Mouse (Mus musculus) megakaryocyte, adult 5-6 weeks (primary cell): ENCODE measurements around the gene Spata9. TPM values are rescaled to one million over a fixed set of nuclear protein-coding genes. Genes with fewer than 3 reads are reported as not detected.

Source experiments
- ATAC-seq: 2 replicates; pipeline ENCODE4 v1.8.0; 2016; ENCODE audit warnings: mild to moderate bottlenecking, inconsistent platforms; ENCODE audit not compliant: poor library complexity, severe bottlenecking
- total RNA-seq, 2 experiments: library from RNA; stranded (forward) in 1 of 2; stranded (reverse) in 1 of 2; fragments of 153-499, 151-499 nt in 1 of 2; fragments of 221-1000, 200-1000 nt in 1 of 2; gene quantifications; 2 replicates each; pipeline versions ENCODE4 v1.2.3 to v1.2.4; 2015 to 2017

The Spata9 gene
- total RNA-seq, 2 experiments from 2014 or later = 0.73 TPM; not detected in 1

- no peak for ATAC-seq
Measured at GRCm38 (mm10) chr13:75988096-75988495, 21.1 kb downstream of the Spata9 start.

DNA sequence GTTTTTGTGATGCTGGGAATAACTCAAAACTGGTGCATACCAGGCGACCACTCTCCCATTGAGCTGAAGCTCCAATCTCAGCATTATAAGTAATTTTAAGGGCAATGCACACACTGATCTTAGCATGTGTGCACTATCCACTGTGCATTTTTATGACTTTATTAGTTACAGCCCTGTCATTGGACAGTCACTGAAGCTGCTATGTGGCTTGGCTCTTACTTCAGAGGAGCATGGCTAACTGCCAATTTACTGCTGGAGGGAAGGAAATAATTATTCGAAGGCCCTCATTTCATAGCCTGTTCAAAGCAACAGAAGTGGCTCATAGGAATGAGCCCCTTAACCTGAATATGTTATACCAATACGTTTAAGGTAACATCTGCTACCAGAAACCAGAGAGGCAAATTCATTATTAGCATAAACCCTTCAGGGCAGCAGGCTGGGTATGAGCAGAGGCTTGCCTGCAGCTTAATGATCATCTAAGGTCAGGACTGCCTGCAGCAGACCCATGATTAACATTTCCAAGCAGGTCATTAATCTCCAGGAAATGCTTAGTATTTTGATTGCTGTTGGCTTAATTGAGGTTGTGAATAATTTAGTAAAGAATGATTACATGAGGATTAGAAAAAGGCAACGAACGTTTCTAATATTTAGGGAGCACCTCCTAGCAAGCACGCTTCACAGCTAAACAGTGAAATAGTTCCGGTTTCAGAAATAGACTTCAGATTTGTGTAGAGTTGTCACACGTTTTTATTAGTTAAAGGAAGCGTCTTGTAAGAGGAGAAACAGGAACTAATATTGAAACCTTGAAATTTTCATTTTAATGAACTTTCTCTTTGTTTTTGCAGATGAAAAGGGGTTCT is 25.4 kb downstream of the Spata9 start:
- ATAC-seq = peak; percentile 94

DNA sequence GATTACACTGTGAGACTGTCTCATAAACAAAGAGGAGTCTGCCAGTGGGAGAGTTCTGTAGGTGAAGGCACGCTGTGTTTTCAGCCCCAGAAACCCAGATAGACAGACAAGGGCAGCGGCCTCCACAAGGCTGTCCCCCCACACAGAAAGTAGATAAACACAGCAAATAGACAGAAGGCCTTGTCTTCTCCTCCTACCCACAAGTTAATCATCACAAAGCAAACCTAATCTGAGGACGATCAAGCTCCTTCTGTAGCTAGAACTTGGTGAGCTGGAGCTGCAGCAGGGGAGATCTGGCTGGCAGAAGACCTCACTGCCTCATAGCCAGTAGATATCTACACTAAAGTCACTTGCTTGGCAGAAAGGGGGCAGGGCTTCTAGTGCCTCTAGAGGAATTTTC is 36.3 kb downstream of the Spata9 start:
- ATAC-seq = no peak

DNA sequence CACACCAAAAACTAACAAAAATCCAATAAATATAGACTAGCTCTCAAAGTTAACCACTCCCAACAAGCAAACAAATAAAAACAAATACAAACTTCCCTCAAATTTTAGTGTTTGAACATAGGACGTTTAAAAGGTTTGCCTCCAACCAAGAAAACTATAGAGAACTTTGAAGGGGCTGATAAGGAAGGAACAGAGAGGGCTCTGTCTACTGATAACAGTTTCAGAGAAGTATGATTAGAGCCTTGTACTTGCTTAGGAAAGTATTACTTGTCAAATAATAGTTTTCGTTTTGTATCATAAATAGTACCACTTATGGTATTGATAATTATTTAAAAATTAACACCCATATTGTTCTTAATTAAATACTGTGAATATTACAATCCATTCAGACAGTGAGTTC is 47.6 kb downstream of the Spata9 start:
- no peak for ATAC-seq

DNA sequence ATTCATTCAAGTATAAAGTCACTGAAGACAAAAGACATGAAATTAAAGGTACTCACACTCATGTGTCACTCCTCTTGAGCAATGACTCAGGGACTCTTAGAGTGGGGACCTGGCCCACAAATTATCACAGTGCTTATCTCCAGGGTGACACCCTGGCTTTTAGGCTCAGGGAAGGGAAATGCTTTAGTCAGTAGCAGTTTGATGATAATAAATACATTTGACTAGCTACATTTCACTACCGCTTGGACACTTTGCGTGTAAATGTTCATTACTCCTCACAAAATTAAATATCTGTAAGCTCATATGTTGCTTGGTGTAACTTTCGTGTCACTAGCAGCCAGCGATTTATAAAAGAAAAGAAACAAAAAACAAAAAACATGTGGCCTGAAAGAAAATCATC is 50.5 kb downstream of the Spata9 start:
- no peak for ATAC-seq

DNA sequence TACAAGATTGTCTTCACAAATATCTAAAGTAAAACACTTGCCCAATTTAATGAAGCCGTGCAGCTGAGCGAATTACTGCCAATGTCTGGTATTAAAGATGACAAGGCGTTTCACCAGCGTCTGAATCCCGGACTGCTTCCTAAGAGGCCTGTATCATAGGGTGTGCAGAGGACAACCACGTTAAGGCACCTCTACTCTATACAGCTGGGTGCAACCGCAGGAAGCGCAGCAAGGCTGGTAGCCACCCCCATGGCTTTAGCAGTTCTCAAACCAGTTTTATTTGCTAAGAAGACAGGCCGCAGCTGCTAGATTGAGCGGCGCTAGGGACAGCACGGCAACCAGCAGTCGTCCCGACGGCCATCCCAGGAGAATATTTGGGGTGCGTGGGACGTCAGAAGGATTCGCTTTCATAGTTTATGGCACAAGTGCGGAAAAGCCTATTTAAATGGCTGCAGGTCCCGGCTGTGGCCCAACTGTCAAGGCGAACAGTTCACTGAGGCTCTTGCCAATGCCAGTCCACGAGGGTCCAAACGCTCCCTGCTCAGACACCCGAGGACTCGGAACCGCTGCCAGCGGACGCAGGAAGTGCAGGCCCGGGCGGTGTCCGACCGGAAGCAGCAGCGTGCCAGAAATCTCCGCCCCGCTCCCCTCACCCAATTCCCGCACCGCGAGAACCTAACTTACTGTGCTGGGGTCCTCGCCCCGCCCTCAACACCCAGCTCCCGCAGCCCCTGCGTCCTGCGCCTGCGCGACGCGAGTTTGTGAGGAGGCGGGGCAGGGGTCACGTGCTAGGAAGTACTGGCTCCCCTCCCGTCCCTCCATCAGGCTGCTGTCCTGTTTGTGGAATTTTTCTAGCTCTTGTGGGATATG is 51.3 kb downstream of the Spata9 start, which contains the start of gene Rfesd:
Gene Rfesd (minus strand): TSS at position 746 of the 870 bp plus-strand sequence.
- ATAC-seq = peak; percentile 94

DNA sequence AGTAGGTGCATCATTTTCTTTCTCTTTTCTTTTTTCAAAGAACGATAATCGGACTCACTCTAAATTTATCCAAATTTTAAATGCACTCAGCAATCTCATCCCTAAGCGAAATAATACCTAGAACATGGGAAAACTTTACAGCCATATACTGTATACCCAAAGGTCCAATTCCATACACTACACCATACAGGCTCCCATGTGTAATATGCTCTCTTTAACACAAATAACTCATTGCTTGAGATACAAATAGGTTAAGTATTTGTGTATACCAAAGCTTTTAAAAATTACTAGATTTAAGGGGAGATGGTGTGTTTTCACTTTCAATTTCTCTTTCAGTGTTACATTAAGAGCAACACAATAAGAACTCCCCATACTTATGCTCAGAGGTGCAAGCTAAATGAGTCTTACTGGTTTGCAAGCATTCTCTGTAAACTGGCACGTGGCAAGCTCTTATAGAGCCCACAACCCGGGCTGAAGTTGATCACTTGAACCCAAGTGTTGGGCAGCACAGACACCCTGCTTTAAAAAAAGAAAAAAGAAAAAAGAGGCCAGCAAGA is 52.0 kb downstream of the Spata9 start:
- ATAC-seq = peak; percentile 11

DNA sequence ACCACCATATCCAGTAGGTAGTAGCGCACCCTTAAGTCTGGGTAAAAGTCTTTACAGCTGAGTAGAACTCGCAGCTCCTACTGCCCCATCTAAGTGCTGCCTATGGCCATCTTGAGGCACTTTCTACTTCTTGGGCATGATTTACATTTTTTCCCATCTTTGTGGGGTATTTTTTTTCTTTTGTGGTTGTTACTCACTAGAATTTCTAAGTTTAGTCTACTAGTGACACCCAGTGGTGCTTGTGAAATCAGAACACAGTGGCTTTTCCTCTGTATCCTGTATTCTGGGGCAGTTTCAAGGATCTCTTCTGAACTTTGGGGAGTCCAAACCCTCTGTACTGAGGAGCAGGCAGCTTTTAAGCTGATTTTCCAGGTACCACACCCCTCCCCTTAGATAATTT is 54.8 kb downstream of the Spata9 start:
- no peak for ATAC-seq

GRCm38 (mm10) chr13:76024588-76024987 is 57.6 kb downstream of the Spata9 start:
- no peak for ATAC-seq

GRCm38 (mm10) chr13:76042455-76042854 is 75.5 kb downstream of the Spata9 start:
- no peak for ATAC-seq

DNA sequence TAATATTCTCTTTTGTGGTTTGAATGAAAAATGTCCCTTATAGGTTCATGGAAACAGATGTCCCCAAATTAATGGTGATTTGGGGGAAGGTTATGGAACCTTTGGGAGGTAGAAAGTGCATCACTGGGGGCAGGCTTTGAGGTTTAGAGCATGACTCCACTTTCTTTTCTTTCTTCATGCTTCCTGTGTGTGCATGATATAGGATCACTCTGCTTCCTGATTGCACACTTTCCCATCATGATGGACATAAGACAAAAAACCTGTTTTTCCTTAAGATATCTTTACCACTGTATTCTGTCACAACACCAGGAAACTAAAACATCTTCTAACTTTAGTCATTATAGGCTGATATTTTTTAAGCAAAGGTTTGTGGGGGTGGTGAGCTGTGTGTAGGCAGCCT is 78.0 kb downstream of the Spata9 start:
- ATAC-seq = no peak

Other genes starting within 250 kb of the Spata9 start
- gene Glrx, start 127.3 kb upstream of the Spata9 start, total RNA-seq (2015) = 272 and 276 TPM in 2 replicates
- 147 and 155 TPM in 2 replicates for gene Glrx, start 127.3 kb upstream of the Spata9 start, total RNA-seq (2017)
- gene Rhobtb3, start 23.2 kb upstream of the Spata9 start, total RNA-seq (2015) = 0.36 and 0.96 TPM in 2 replicates
- gene Rhobtb3, start 23.2 kb upstream of the Spata9 start, total RNA-seq (2017) = 0.55 and 0.77 TPM in 2 replicates
- 20.5 and 21.5 TPM in 2 replicates for gene Rfesd, start 51.6 kb downstream of the Spata9 start, total RNA-seq (2015)
- gene Rfesd, start 51.6 kb downstream of the Spata9 start, total RNA-seq (2017) = 15.3 and 16.1 TPM in 2 replicates
- gene Gpr150, start 89.8 kb downstream of the Spata9 start, total RNA-seq (2015) = 0.23 and 0.42 TPM in 2 replicates
- gene Gpr150, start 89.8 kb downstream of the Spata9 start, total RNA-seq (2017) = 0.33 TPM in 1 of 2 replicates, not detected in the other
- gene Arsk, start 131.5 kb downstream of the Spata9 start, total RNA-seq (2015) = 11.8 and 14.2 TPM in 2 replicates
- 13.5 and 15.2 TPM in 2 replicates for gene Arsk, start 131.5 kb downstream of the Spata9 start, total RNA-seq (2017)
- gene Ttc37, start 131.6 kb downstream of the Spata9 start, total RNA-seq (2015) = 10.0 and 14.1 TPM in 2 replicates
- gene Ttc37, start 131.6 kb downstream of the Spata9 start, total RNA-seq (2017) = 16.3 and 23.2 TPM in 2 replicates